Mouse (Mus musculus) ES-Bruce4 (cell line): Measurements from ENCODE around the gene Psma1. TPM values are rescaled to one million over a fixed set of nuclear protein-coding genes. Genes with fewer than 3 reads are reported as not detected.
A peak's percentile ranks its signal among the peaks of the same experiment; 100 is the strongest.

Experiments
- H3K27ac ChIP-seq: 2 replicates; pipeline ENCODE4 v1.5.1; 2012; ENCODE audit warnings: low read length, inconsistent platforms; ENCODE audit not compliant: insufficient read depth
- H3K27me3 ChIP-seq: 2 replicates; pipeline ENCODE4 v1.6.1; 2012; ENCODE audit warnings: mild to moderate bottlenecking, low read length, inconsistent platforms; ENCODE audit not compliant: control insufficient read depth, poor library complexity, insufficient read depth, severe bottlenecking
- H3K36me3 ChIP-seq: 2 replicates; pipeline ENCODE4 v1.6.1; 2012; ENCODE audit warnings: inconsistent platforms, mild to moderate bottlenecking, low read length, moderate library complexity; ENCODE audit not compliant: control insufficient read depth, poor library complexity, insufficient read depth, severe bottlenecking
- H3K4me1 ChIP-seq: one replicate; pipeline ENCODE4 v1.8.1; 2011; ENCODE audit warnings: low read length; ENCODE audit not compliant: control insufficient read depth, insufficient read depth
- H3K4me3 ChIP-seq: 2 replicates; pipeline ENCODE4 v1.5.1; 2011; ENCODE audit warnings: low read depth, mild to moderate bottlenecking, low read length
- H3K9ac ChIP-seq: 2 replicates; pipeline ENCODE4 v1.6.1; 2012; ENCODE audit warnings: low read depth, mild to moderate bottlenecking, inconsistent platforms; ENCODE audit not compliant: poor library complexity, severe bottlenecking
- H3K9me3 ChIP-seq: replicated peaks from 2 replicates; pipeline ENCODE4 v1.6.1; 2012; ENCODE audit warnings: mild to moderate bottlenecking, low read length, inconsistent platforms; ENCODE audit not compliant: control insufficient read depth, poor library complexity, insufficient read depth, severe bottlenecking
- CTCF ChIP-seq: IDR thresholded peaks from one replicate; pipeline ENCODE4 v1.8.1; 2011; ENCODE audit warnings: low read depth, low read length
- EP300 ChIP-seq: IDR thresholded peaks from 2 replicates; pipeline ENCODE4 v1.6.1; 2011; ENCODE audit warnings: low read depth, low read length; ENCODE audit not compliant: insufficient read depth
- POLR2A ChIP-seq: IDR thresholded peaks from one replicate; pipeline ENCODE4 v1.8.1; 2011; ENCODE audit warnings: low read length; ENCODE audit not compliant: insufficient read depth
- polyA plus RNA-seq: library from polyadenylated mRNA; stranded (reverse); fragments of >200 nt; gene quantifications from 2 replicates; pipeline ENCODE4 v1.2.4, GENCODE M21; 2011; ENCODE audit warnings: low read depth; ENCODE audit not compliant: missing spikeins, insufficient read depth, insufficient read length

Gene Psma1
- polyA plus RNA-seq, 1 experiment: 249 TPM

- no peak overlapping the region for H3K9ac ChIP-seq
- H3K9me3 ChIP-seq: no peaks in the 10 kb centered on the region
- H3K4me1 ChIP-seq: no peaks in the 10 kb centered on the region
- H3K36me3 ChIP-seq: no peaks in the 10 kb centered on the region
- no peaks in the 10 kb centered on the region for H3K27me3 ChIP-seq
- H3K27ac ChIP-seq: no peak overlapping the region
- TF ChIP-seq CTCF (no peak), POLR2A (no peak), EP300 (no peak)
- H3K4me3 ChIP-seq: no peak overlapping the region
Observed at GRCm38 (mm10) chr7:114284296-114284910, 8.5 kb upstream of the Psma1 start.

GRCm38 (mm10) chr7:114283006-114283405 is 7.1 kb upstream of the Psma1 start:
- TF ChIP-seq POLR2A: no peak
- TF ChIP-seq EP300: no peak
- no peak for TF ChIP-seq CTCF
- no peaks in the 10 kb centered on the region for H3K36me3 ChIP-seq
- no peak overlapping the region for H3K4me3 ChIP-seq
- H3K4me1 ChIP-seq: no peaks in the 10 kb centered on the region
- H3K27me3 ChIP-seq: no peaks in the 10 kb centered on the region
- no peak overlapping the region for H3K9ac ChIP-seq
- H3K9me3 ChIP-seq: no peaks in the 10 kb centered on the region
- no peak overlapping the region for H3K27ac ChIP-seq

- Histone ChIP-seq H3K27ac (no peak overlapping the region), H3K36me3 (no peaks in the 10 kb centered on the region), H3K9ac (no peak overlapping the region), H3K27me3 (no peaks in the 10 kb centered on the region), H3K4me3 (no peak overlapping the region), H3K4me1 (no peaks in the 10 kb centered on the region), H3K9me3 (no peaks in the 10 kb centered on the region)
- TF ChIP-seq CTCF: no peak
- no peak for TF ChIP-seq EP300
- no peak for TF ChIP-seq POLR2A
Observed at GRCm38 (mm10) chr7:114281671-114282070, 5.8 kb upstream of the Psma1 start.

GRCm38 (mm10) chr7:114275372-114276004 is 430 bp downstream of the Psma1 start:
- no peaks in the 10 kb centered on the region for H3K27me3 ChIP-seq
- no peaks in the 10 kb centered on the region for H3K4me1 ChIP-seq
- peaks cover 25% of the 10 kb centered on the region for H3K36me3 ChIP-seq
- no peak for TF ChIP-seq POLR2A
- TF ChIP-seq EP300: no peak
- no peak for TF ChIP-seq CTCF
- H3K4me3 ChIP-seq: peak overlapping the region; percentile 98
- H3K9me3 ChIP-seq: no peaks in the 10 kb centered on the region
- H3K9ac ChIP-seq: peak overlapping the region; percentile 70
- no peak overlapping the region for H3K27ac ChIP-seq

GRCm38 (mm10) chr7:114268446-114268845 is 7.5 kb downstream of the Psma1 start:
- TF ChIP-seq CTCF (no peak), POLR2A (no peak), EP300 (no peak)
- H3K27ac ChIP-seq: no peak overlapping the region
- H3K36me3 ChIP-seq: peaks cover 70% of the 10 kb centered on the region
- no peaks in the 10 kb centered on the region for H3K4me1 ChIP-seq
- H3K4me3 ChIP-seq: no peak overlapping the region
- H3K9ac ChIP-seq: no peak overlapping the region
- H3K27me3 ChIP-seq: no peaks in the 10 kb centered on the region
- H3K9me3 ChIP-seq: peaks cover 24% of the 10 kb centered on the region
